Mouse (Mus musculus): ENCODE results near the gene Bcorl1.

- no peak for TF ChIP-seq CTCF (conservative IDR thresholded peaks at IDR 0.05; ENCODE audit: low read length)
- no peak for TF ChIP-seq NANOG (IDR thresholded peaks at IDR 0.05; ENCODE audit: borderline replicate concordance, low read length)
These were observed 115.8 kb downstream of the Bcorl1 start for GRCm38 (mm10) chrX:48456956-48457355.
